Mouse (Mus musculus) hindbrain, embryonic 16.5 days (tissue): ENCODE data around the gene Arhgap27. TPM values are rescaled to one million over a fixed set of nuclear protein-coding genes. Genes with fewer than 3 reads are reported as not detected.

ENCODE experiments used
- ATAC-seq: fragments of 200-750 bp; cut with Nextera tagmentation; 2 replicates; pipeline ENCODE4 v1.8.0; 2017; ENCODE audit warnings: moderate TSS enrichment, moderate library complexity
- H3K27ac ChIP-seq: fragments of 300-500 bp; sonication (generic); 2 replicates; pipeline ENCODE4 v1.5.1; 2014; ENCODE audit warnings: low read depth, mild to moderate bottlenecking, control low read depth, low read length, moderate library complexity
- H3K27me3 ChIP-seq: fragments of 300-500 bp; sonication (generic); replicated peaks from 2 replicates; pipeline ENCODE4 v1.6.1; 2014; ENCODE audit warnings: low read length; ENCODE audit not compliant: control insufficient read depth, insufficient read depth
- H3K36me3 ChIP-seq: fragments of 300-500 bp; sonication (generic); 2 replicates; pipeline ENCODE4 v1.6.1; 2014; ENCODE audit warnings: mild to moderate bottlenecking, low read length, moderate library complexity, mixed read lengths; ENCODE audit not compliant: control insufficient read depth, insufficient read depth
- H3K4me1 ChIP-seq: fragments of 300-500 bp; sonication (generic); 2 replicates; pipeline ENCODE4 v1.6.1; 2014; ENCODE audit warnings: low read depth, low read length; ENCODE audit not compliant: control insufficient read depth, insufficient read depth
- H3K4me2 ChIP-seq: fragments of 300-500 bp; sonication (generic); 2 replicates; pipeline ENCODE4 v1.6.1; 2014; ENCODE audit warnings: mild to moderate bottlenecking, low read length, control low read depth, moderate library complexity
- H3K4me3 ChIP-seq: fragments of 300-500 bp; sonication (generic); 2 replicates; pipeline ENCODE4 v1.5.1; 2014; ENCODE audit warnings: mild to moderate bottlenecking, low read length, control low read depth, moderate library complexity
- H3K9ac ChIP-seq: fragments of 300-500 bp; sonication (generic); 2 replicates; pipeline ENCODE4 v1.6.1; 2014; ENCODE audit warnings: low read depth, mild to moderate bottlenecking, control low read depth, low read length, moderate library complexity
- H3K9me3 ChIP-seq: fragments of 300-500 bp; sonication (generic); 2 replicates; pipeline ENCODE4 v1.6.1; 2014; ENCODE audit warnings: mild to moderate bottlenecking, low read length, moderate library complexity; ENCODE audit not compliant: control insufficient read depth
- WGBS: fragments of 180-500 bp; shearing (Covaris S2); extraction: QIAGEN DNeasy Blood & Tissue Kit; methylation state at CpG from one replicate; pipeline ENCODE4 v1.1.7; 2014; 5-methylcytosine and 5-hydroxymethylcytosine counted together
- polyA plus RNA-seq: library from polyadenylated mRNA; unstranded; fragments of >200 nt; fragmentation: Nextera tagmentation; extraction: Ambion mirVana; gene quantifications from 2 replicates; pipeline ENCODE4 v1.2.1, GENCODE M21; 2015

Gene Arhgap27
- polyA plus RNA-seq, 1 experiment from 2014 or later = 4.8 TPM

DNA sequence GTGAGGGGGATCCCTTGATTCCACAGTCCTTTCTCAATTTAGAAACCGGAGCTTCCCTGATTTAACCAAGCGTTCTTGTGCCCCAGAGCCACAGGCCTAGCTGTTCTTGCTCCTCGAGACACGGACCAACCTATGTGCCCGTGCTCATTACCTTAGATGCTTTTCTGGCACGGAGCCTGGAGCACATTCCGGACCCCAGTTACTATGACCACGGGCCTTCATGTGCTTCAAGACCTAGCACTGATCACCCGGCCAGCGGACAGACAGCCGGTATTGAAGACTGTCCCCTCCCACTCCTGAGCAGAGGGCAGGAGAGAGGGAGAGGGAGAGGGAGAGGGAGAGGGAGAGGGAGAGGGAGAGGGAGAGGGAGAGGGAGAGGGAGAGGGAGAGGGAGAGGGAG is 8.2 kb downstream of the Arhgap27 start:
- no peak overlapping the region for H3K9ac ChIP-seq
- peaks cover 5% of the 10 kb centered on the region; the same call in 1 of the 2 replicates for H3K9me3 ChIP-seq
- H3K4me3 ChIP-seq = no peak overlapping the region
- peaks cover 7% of the 10 kb centered on the region; the same call in 1 of the 2 replicates for H3K4me1 ChIP-seq
- H3K27ac ChIP-seq = no peak overlapping the region
- H3K36me3 ChIP-seq = no peaks in the 10 kb centered on the region
- no peak for ATAC-seq
- H3K27me3 ChIP-seq = peaks cover 17% of the 10 kb centered on the region
- H3K4me2 ChIP-seq = no peak overlapping the region
- WGBS = 18% methylated on average over 11 of the region's 11 CpGs

DNA sequence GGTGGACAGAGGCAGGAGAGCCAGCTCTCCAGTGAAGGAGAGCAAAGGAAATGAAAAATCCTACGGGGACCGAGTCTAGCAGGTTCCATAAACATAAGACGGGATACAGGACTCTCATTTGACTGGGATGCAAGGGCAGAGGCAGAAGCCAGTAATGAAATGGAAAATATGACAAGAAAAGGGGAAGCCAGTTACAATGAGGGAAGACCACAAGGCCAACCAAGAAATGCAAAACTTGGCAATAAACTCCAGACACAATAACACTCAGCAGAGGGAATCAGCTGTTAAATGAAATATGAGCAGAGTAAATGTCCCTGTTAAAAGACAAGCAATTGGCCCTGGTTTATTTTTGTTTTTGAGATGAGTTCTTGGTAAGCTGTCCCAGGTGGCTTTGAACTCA is 9.5 kb downstream of the Arhgap27 start:
- no peak overlapping the region for H3K4me2 ChIP-seq
- H3K27me3 ChIP-seq = peaks cover 7% of the 10 kb centered on the region
- WGBS = 81% methylated on average over 3 of the region's 3 CpGs
- peaks cover 5% of the 10 kb centered on the region; the same call in 1 of the 2 replicates for H3K9me3 ChIP-seq
- H3K36me3 ChIP-seq = no peaks in the 10 kb centered on the region
- ATAC-seq = no peak
- H3K27ac ChIP-seq = no peak overlapping the region
- no peak overlapping the region for H3K4me3 ChIP-seq
- peaks cover 4% of the 10 kb centered on the region; the same call in 1 of the 2 replicates for H3K4me1 ChIP-seq
- no peak overlapping the region for H3K9ac ChIP-seq

DNA sequence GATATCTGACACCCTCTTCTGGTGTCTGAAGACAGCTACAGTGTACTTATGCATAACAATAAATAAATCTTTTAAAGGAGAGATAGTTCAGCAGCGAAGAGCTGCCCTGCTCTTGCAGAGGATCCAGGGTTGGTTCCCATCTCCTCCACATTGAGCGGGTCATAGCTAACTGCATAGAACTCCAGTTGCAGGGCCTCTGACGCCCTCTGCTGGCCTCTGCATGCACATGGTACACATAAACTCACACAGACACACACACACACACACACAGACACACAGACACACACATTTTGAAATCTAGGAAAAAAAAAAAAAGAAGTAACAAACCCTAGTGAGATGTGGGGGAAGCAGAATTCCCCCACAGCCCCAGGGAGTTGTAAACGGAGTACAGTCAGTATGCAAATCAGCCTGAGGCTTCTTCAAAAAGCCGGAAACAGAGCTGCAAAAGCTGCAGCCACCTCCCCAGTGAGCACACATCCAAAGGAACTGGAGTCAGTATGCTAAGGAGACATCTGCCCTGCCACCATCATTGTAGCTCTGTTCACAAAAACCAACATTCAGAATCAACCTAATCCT is 11.2 kb downstream of the Arhgap27 start:
- ATAC-seq = no peak
- no peaks in the 10 kb centered on the region for H3K4me1 ChIP-seq
- H3K27me3 ChIP-seq = no peaks in the 10 kb centered on the region; the same call in 1 of the 2 replicates
- H3K36me3 ChIP-seq = no peaks in the 10 kb centered on the region
- peaks cover 5% of the 10 kb centered on the region; the same call in 1 of the 2 replicates for H3K9me3 ChIP-seq
- H3K27ac ChIP-seq = no peak overlapping the region
- WGBS = 80% methylated on average over 5 of the region's 5 CpGs
- no peak overlapping the region for H3K4me3 ChIP-seq
- no peak overlapping the region for H3K9ac ChIP-seq
- H3K4me2 ChIP-seq = no peak overlapping the region

DNA sequence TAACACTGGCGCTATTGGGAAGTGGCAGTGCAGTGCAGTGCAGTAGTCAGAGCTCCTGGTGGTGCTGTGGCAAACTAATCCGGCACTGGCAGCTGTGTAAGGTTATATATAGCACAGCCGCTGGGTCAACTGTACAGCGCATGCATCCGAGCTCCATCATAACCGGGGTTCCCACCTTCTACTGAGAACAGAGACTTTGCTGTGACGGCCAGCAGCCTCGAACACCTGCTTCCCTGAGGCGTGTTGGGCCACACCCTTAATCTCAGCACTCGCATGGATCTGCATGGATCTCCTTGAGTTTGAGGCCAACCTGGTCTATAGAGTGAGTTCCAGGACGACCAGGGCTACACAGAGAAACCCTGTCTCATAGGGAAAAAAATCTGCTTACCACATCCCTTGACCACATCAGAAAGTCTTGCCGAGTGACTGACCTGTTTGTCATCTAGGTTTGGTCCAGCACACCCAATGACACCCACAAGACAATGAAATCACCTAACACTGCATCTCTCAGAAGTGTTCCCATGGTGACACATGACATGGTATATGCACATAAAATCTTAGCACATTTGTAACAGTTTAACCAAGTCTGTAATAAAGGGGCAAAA is 12.7 kb downstream of the Arhgap27 start:
- no peak for ATAC-seq
- Histone ChIP-seq H3K27ac (no peak overlapping the region), H3K4me2 (no peak overlapping the region), H3K4me1 (no peaks in the 10 kb centered on the region), H3K9me3 (peaks cover 5% of the 10 kb centered on the region; the same call in 1 of the 2 replicates), H3K4me3 (no peak overlapping the region), H3K27me3 (no peaks in the 10 kb centered on the region), H3K36me3 (no peaks in the 10 kb centered on the region), H3K9ac (no peak overlapping the region)
- 91% methylated on average over 12 of the region's 12 CpGs for WGBS

DNA sequence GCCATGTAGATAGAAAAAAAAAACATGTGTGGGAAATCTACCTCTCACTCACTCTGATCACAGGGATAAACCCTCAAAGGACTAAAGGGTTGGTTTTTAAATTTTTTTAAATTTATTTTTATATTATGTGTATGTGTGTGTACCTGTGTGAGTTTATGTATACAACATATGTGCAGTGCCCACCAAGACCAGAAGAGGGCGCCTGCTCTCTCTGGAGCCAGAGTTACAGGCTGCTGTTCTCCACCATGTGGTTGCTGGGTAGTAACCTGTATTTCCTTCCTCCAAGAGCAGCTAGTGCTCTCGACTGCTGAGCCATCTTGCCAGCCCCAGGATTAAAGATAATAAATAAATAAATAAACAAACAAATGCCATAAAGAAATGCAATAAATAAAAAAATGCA is 13.8 kb downstream of the Arhgap27 start:
- 90% methylated on average over 2 of the region's 2 CpGs for WGBS
- H3K9me3 ChIP-seq = peaks cover 5% of the 10 kb centered on the region; the same call in 1 of the 2 replicates
- no peaks in the 10 kb centered on the region for H3K36me3 ChIP-seq
- H3K9ac ChIP-seq = no peak overlapping the region
- no peak overlapping the region for H3K4me2 ChIP-seq
- H3K27me3 ChIP-seq = no peaks in the 10 kb centered on the region
- H3K27ac ChIP-seq = no peak overlapping the region
- no peak overlapping the region for H3K4me3 ChIP-seq
- H3K4me1 ChIP-seq = no peaks in the 10 kb centered on the region
- no peak for ATAC-seq

DNA sequence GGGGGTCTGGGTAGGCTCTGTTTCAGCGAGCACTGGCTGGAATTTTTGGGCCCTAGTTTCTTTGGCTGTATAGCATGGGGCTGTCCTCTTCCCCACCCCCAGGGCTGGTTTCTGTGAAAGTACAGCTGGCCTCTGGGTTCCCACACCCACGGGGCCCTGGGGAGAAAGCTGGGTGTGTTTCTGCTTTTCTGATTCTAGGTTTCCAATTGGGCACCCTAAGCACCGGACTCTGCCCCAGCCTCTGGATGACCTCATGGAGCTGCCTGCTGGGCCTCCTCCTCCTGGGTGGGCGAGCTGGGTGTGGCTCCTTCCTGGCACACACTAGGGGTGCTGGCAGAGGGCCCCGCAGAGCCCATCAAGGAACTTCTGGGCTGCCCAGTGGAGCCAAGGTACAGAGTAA is 16.8 kb downstream of the Arhgap27 start:
- Histone ChIP-seq H3K9me3 (no peaks in the 10 kb centered on the region), H3K9ac (no peak overlapping the region), H3K36me3 (no peaks in the 10 kb centered on the region), H3K4me1 (no peaks in the 10 kb centered on the region), H3K27me3 (no peaks in the 10 kb centered on the region; the same call in 1 of the 2 replicates), H3K4me2 (no peak overlapping the region), H3K4me3 (no peak overlapping the region), H3K27ac (no peak overlapping the region)
- no peak for ATAC-seq
- WGBS = 68% methylated on average over 4 of the region's 5 CpGs

DNA sequence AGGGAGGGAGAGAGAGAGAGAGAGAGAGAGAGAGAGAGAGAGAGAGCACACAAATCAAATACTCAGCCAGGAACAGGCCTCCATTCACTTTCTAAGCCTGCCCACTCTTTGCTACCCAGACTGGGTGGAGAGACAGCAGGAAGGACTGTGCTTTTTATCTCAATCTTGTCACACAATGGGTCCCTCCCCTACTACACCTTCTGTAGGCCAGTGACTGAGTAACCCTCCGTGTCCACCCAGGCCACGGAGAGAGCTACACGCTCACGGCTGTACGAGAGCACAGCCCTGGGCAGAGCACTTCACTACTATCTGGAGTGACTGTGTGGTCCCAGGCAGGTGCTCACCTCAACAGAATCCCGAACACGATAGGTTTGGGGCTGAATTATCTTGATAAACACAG is 17.3 kb downstream of the Arhgap27 start:
- Histone ChIP-seq H3K36me3 (no peaks in the 10 kb centered on the region), H3K9ac (no peak overlapping the region), H3K4me3 (no peak overlapping the region), H3K4me2 (no peak overlapping the region), H3K27ac (no peak overlapping the region), H3K27me3 (no peaks in the 10 kb centered on the region; the same call in 1 of the 2 replicates), H3K9me3 (no peaks in the 10 kb centered on the region), H3K4me1 (no peaks in the 10 kb centered on the region)
- ATAC-seq = no peak
- 81% methylated on average over 7 of the region's 7 CpGs for WGBS

DNA sequence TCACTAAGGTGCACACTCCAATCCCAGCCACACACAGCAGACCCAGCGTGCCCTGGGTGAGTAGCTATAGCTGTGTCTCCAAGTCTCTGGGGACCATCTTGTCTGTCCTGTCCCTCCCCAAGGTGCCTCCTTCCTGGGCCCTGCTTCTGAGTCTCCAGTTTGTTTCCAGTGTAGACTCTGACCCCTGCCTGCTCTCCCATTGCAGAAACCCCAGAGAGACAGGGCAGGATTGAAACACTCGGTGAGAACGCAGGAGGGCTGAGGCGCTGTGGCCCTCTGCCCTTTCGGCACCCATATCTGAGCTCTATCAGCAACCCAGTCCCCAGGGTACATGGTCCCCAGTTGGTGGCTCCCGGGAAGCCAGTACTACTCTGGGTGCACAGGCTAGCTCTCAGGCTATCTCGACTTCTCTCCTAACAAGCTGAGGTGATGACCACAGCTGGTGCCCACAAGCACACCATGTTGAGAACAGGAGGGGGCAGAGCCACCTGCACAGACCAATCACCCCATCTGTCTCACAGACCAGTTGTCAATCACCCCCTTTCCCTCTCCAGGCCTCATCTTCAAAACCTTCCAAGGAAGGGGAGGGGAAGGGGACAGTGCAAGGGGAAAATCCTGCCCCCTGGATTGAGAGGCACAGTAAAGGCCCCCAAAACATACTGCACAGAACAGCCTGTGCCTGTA is 17.9 kb downstream of the Arhgap27 start:
- H3K4me3 ChIP-seq = no peak overlapping the region
- WGBS = 83% methylated on average over 7 of the region's 7 CpGs
- no peak overlapping the region for H3K27ac ChIP-seq
- no peak for ATAC-seq
- no peak overlapping the region for H3K9ac ChIP-seq
- H3K27me3 ChIP-seq = no peaks in the 10 kb centered on the region; the same call in 1 of the 2 replicates
- H3K4me2 ChIP-seq = no peak overlapping the region
- H3K36me3 ChIP-seq = no peaks in the 10 kb centered on the region
- no peaks in the 10 kb centered on the region for H3K9me3 ChIP-seq
- no peaks in the 10 kb centered on the region for H3K4me1 ChIP-seq
